Mouse (Mus musculus) intestine, postnatal 0 days (tissue): ENCODE results near the gene Pde4d. TPM values are rescaled to one million over a fixed set of nuclear protein-coding genes. Genes with fewer than 3 reads are reported as not detected.

Source experiments
- ATAC-seq: fragments of 200-750 bp; cut with Nextera tagmentation; 2 replicates; pipeline ENCODE4 v1.8.0; 2017; ENCODE audit warnings: mild to moderate bottlenecking, moderate TSS enrichment, moderate library complexity
- H3K27ac ChIP-seq: fragments of 300-500 bp; sonication (generic); 2 replicates; pipeline ENCODE4 v1.5.1; 2014; ENCODE audit warnings: mild to moderate bottlenecking, low read depth, low read length, moderate library complexity
- H3K27me3 ChIP-seq: fragments of 300-500 bp; sonication (generic); replicated peaks from 2 replicates; pipeline ENCODE4 v1.6.1; 2014; ENCODE audit warnings: low read length, mixed read lengths; ENCODE audit not compliant: control insufficient read depth, insufficient read depth
- H3K36me3 ChIP-seq: fragments of 300-500 bp; sonication (generic); 2 replicates; pipeline ENCODE4 v1.6.1; 2014; ENCODE audit warnings: mild to moderate bottlenecking, moderate library complexity; ENCODE audit not compliant: control insufficient read depth, insufficient read depth
- H3K4me1 ChIP-seq: fragments of 300-500 bp; sonication (generic); replicated peaks from 2 replicates; pipeline ENCODE4 v1.6.1; 2014; ENCODE audit warnings: antibody characterized with exemption, low read length, mixed read lengths; ENCODE audit not compliant: control insufficient read depth, insufficient read depth
- H3K4me2 ChIP-seq: fragments of 300-500 bp; sonication (generic); replicated peaks from 2 replicates; pipeline ENCODE4 v1.6.1; 2014; ENCODE audit warnings: low read depth, mild to moderate bottlenecking, moderate library complexity
- H3K4me3 ChIP-seq: fragments of 300-500 bp; sonication (generic); 2 replicates; pipeline ENCODE4 v1.5.1; 2014; ENCODE audit warnings: low read depth, low read length
- H3K9ac ChIP-seq: fragments of 300-500 bp; sonication (generic); 2 replicates; pipeline ENCODE4 v1.6.1; 2014; ENCODE audit warnings: mild to moderate bottlenecking, low read depth, low read length
- H3K9me3 ChIP-seq: fragments of 300-500 bp; sonication (generic); 2 replicates; pipeline ENCODE4 v1.6.1; 2016; ENCODE audit warnings: mixed run types; ENCODE audit not compliant: control insufficient read depth
- CTCF ChIP-seq: sonication (generic); IDR thresholded peaks from 2 replicates; pipeline ENCODE4 v1.5.1; 2016; ENCODE audit warnings: low read depth, mild to moderate bottlenecking, control low read depth, antibody characterized with exemption, moderate library complexity
- WGBS: fragments of 180-500 bp; shearing (Covaris S2); extraction: QIAGEN DNeasy Blood & Tissue Kit; methylation state at CpG from one replicate; pipeline ENCODE4 v1.1.7; 2014; 5-methylcytosine and 5-hydroxymethylcytosine counted together
- polyA plus RNA-seq: library from polyadenylated mRNA; unstranded; fragments of >200 nt; fragmentation: Nextera tagmentation; extraction: Ambion mirVana; gene quantifications from 2 replicates; pipeline ENCODE4 v1.2.1, GENCODE M21; 2015

Gene Pde4d
- polyA plus RNA-seq, 1 experiment from 2014 or later: 17.8 TPM

GRCm38 (mm10) chr13:109092654-109093053 is 642.9 kb downstream of the Pde4d start:
- no peak for ATAC-seq
- no peaks in the 10 kb centered on the region for H3K36me3 ChIP-seq
- 0 out of 2 replicates have a peak, but pooled peaks cover 2% of the 10 kb centered on the region for H3K4me1 ChIP-seq
- H3K27me3 ChIP-seq: no peaks in the 10 kb centered on the region
- no peak overlapping the region for H3K4me2 ChIP-seq
- H3K9ac ChIP-seq: no peak overlapping the region
- no peak overlapping the region for H3K27ac ChIP-seq
- 81% methylated on average over 3 of the region's 3 CpGs for WGBS
- no peak for TF ChIP-seq CTCF
- no peaks in the 10 kb centered on the region for H3K9me3 ChIP-seq
- no peak overlapping the region for H3K4me3 ChIP-seq

DNA sequence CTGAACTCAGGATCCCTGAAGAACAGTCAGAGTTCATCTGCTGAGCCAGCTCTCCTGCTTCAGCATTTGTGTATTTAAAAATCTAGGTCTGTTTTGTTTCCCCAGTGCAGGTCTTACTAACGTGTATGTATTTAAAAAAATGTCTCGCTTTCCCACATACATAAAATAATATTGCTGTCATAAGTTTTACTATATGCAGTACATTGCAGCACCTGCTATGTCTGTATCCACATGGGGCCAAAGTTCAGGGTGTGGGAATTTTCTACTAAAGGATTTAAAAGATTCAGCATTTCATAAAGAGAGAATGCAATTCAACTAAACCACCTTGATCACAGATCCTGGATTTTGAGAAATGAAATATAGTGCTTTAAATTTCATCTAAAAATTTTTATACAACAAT is 646.9 kb downstream of the Pde4d start:
- 25% methylated on average over 2 of the region's 2 CpGs for WGBS
- H3K9ac ChIP-seq: no peak overlapping the region
- H3K27ac ChIP-seq: no peak overlapping the region
- peak; percentile 60; the same call in 1 of the 2 replicates for ATAC-seq
- TF ChIP-seq CTCF: no peak
- no peak overlapping the region for H3K4me3 ChIP-seq
- no peaks in the 10 kb centered on the region for H3K36me3 ChIP-seq
- H3K9me3 ChIP-seq: no peaks in the 10 kb centered on the region
- H3K4me1 ChIP-seq: 0 out of 2 replicates have a peak, but pooled peaks cover 2% of the 10 kb centered on the region
- no peak overlapping the region for H3K4me2 ChIP-seq
- no peaks in the 10 kb centered on the region for H3K27me3 ChIP-seq

- Histone ChIP-seq H3K4me2 (peak overlapping the region; percentile 81), H3K9ac (no peak overlapping the region), H3K36me3 (no peaks in the 10 kb centered on the region), H3K4me1 (0 out of 2 replicates have a peak, but pooled peaks cover 3% of the 10 kb centered on the region), H3K4me3 (peak overlapping the region; percentile 46), H3K27ac (no peak overlapping the region), H3K9me3 (no peaks in the 10 kb centered on the region), H3K27me3 (peaks cover 19% of the 10 kb centered on the region)
- ATAC-seq: no peak
- 0% methylated on average over 8 of the region's 8 CpGs for WGBS
- TF ChIP-seq CTCF: no peak
Observed at GRCm38 (mm10) chr13:109116004-109116341, 666.2 kb downstream of the Pde4d start.

- 0 out of 2 replicates have a peak, but pooled peaks have one; percentile 25 for ATAC-seq
- no peak overlapping the region for H3K9ac ChIP-seq
- peaks cover 19% of the 10 kb centered on the region for H3K27me3 ChIP-seq
- peak overlapping the region; percentile 81 for H3K4me2 ChIP-seq
- under 1% methylated on average over 60 of the region's 63 CpGs for WGBS
- TF ChIP-seq CTCF: peak; percentile 69
- H3K9me3 ChIP-seq: no peaks in the 10 kb centered on the region
- peak overlapping the region; percentile 46 for H3K4me3 ChIP-seq
- H3K4me1 ChIP-seq: 0 out of 2 replicates have a peak, but pooled peaks cover 3% of the 10 kb centered on the region
- H3K27ac ChIP-seq: no peak overlapping the region
- H3K36me3 ChIP-seq: no peaks in the 10 kb centered on the region
Observed at GRCm38 (mm10) chr13:109116342-109117201, 666.8 kb downstream of the Pde4d start.

DNA sequence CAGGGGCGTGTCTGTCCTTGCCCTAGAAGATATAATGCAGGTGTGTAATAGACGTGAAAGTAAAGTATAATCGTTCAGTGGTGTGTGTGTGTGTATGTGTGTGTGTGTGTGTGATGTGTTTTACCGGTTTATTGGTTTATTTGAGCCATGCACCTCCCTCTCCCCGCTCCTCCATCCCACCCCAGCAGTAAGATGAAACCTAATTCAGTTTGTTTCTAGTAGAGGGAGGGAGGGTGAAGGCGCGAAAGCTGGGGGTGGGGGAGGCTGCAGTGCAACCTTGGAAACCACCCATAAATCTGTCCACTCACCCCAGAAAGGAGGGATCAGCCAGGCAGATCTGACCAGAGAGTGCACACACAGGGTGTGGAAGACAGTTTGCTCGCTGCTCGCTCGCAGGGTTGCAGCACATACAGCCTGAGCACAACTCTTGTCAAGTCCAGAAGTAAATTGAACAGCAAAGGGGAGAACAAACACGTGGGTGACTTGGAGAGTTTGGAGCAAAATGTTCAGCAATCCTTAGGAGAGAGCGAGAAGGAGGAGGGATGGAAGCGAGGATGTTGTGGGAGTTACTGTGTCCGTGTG is 667.6 kb downstream of the Pde4d start:
- peak overlapping the region; percentile 81 for H3K4me2 ChIP-seq
- no peak overlapping the region for H3K27ac ChIP-seq
- H3K36me3 ChIP-seq: no peaks in the 10 kb centered on the region
- H3K4me1 ChIP-seq: 0 out of 2 replicates have a peak, but pooled peaks cover 3% of the 10 kb centered on the region
- peaks cover 19% of the 10 kb centered on the region for H3K27me3 ChIP-seq
- WGBS: 6% methylated on average over 14 of the region's 14 CpGs
- H3K9ac ChIP-seq: no peak overlapping the region
- TF ChIP-seq CTCF: no peak
- ATAC-seq: no peak
- H3K9me3 ChIP-seq: no peaks in the 10 kb centered on the region
- H3K4me3 ChIP-seq: peak overlapping the region; percentile 46

DNA sequence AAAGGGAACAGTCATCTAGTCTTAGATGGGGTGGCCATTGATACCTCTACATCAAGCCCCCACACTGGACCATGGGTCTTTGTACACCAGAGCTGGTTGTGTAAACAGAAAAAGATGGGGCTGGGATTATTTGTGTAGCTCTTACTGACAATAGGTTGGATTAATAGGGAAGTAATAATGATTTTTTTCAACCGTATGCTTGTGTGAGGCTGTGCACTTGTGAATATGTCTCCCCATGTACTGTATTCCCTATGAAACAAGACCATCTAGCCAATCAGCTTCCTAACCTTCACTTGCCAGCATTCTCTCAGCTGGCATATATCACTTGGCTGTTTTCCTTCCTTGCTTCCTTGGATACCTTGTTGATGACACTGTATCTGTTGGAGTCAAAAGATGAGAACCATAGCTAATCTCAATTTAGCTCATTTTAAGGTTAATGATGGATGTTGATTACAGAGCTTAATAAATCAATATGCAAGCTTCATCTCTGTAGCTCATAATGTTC is 668.6 kb downstream of the Pde4d start:
- WGBS: 90% methylated on average over 1 of the region's 1 CpGs
- Histone ChIP-seq H3K4me3 (no peak overlapping the region), H3K36me3 (no peaks in the 10 kb centered on the region), H3K4me1 (0 out of 2 replicates have a peak, but pooled peaks cover 3% of the 10 kb centered on the region), H3K9ac (no peak overlapping the region), H3K9me3 (no peaks in the 10 kb centered on the region), H3K27ac (no peak overlapping the region), H3K27me3 (peaks cover 19% of the 10 kb centered on the region), H3K4me2 (no peak overlapping the region)
- no peak for ATAC-seq
- TF ChIP-seq CTCF: no peak
